Mouse (Mus musculus) right cerebral cortex, postnatal 10 days (tissue): ENCODE results near the gene Fbxw2.
"Not testable (repeated sequence)": the region's sequence is repeated elsewhere in the genome, so short reads cannot be mapped to it uniquely, and the experiment has no call there.

Experiments
- DNase-seq, 2 experiments: peaks; one replicate each; pipeline ENCODE4 v3.0.0; 2021; ENCODE audit warnings: low spot score in 2 of 2

The Fbxw2 gene

GRCm38 (mm10) chr2:34825827-34826459, at the start of gene Fbxw2:
Gene Fbxw2 (minus strand): TSS chr2:34826311.
- DNase-seq = peak; percentile 95 to 96

GRCm38 (mm10) chr2:34874816-34875345, 48.8 kb upstream of the Fbxw2 start, which contains the start of gene Psmd5:
Gene Psmd5 (minus strand): TSS chr2:34874968.
- no peak for DNase-seq

- no peak for DNase-seq
Observed at GRCm38 (mm10) chr2:34874271-34874670, 48.2 kb upstream of the Fbxw2 start, which contains the start of gene Cutal. Gene Cutal (plus strand): TSS chr2:34874396.

- DNase-seq = peak; percentile 96 to 97
Observed at GRCm38 (mm10) chr2:34870520-34871474, 44.7 kb upstream of the Fbxw2 start.

DNA sequence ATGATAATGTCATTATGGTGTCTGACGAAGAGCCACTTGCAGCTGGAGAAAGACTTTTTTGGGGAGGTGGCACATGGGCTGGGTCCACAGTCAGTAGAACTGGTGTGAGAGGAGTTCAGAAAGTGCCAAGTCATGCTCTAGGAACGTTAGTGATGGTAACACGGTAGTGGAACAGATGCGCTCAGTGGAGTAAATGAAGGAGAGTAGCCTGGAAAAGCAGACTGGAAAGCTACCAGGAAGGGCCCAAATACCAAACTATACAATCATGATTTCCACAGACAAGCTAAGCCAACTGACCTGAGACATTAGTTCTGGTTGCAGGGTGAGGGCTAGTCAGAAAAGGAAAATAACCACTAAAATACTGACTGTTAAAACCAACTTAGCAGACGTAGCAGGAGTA, 43.6 kb upstream of the Fbxw2 start:
- DNase-seq = no peak

GRCm38 (mm10) chr2:34857728-34858127, 31.6 kb upstream of the Fbxw2 start:
- DNase-seq = no peak

- no peak for DNase-seq
Observed at GRCm38 (mm10) chr2:34855265-34855664, 29.2 kb upstream of the Fbxw2 start.

DNA sequence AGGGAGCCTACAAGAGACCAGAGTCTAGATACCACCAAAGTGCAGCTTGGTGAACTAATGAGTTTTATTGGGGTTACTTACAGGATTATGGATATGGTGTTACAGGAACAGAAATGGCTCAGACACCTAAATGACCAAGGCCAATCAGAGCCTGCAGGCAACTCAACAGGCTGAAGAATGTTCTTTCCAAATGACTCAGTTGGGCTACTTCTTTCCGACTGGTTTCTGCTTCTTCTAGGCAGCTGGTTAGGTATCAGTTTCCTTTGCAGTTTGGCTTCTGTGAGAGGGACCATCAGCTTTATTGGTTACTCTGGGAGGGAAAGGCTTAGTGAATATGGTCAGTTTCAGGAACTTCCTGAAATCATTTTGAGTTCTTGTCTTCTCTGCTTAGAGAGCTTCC, 21.6 kb upstream of the Fbxw2 start:
- no peak for DNase-seq

- no peak for DNase-seq
Observed at GRCm38 (mm10) chr2:34843211-34843939, 17.3 kb upstream of the Fbxw2 start.

- DNase-seq = peak; percentile 70 to 80
Observed at GRCm38 (mm10) chr2:34841706-34842105, 15.6 kb upstream of the Fbxw2 start.

- not testable (repeated sequence) for DNase-seq
Observed at GRCm38 (mm10) chr2:34840143-34840542, 14.0 kb upstream of the Fbxw2 start.

DNA sequence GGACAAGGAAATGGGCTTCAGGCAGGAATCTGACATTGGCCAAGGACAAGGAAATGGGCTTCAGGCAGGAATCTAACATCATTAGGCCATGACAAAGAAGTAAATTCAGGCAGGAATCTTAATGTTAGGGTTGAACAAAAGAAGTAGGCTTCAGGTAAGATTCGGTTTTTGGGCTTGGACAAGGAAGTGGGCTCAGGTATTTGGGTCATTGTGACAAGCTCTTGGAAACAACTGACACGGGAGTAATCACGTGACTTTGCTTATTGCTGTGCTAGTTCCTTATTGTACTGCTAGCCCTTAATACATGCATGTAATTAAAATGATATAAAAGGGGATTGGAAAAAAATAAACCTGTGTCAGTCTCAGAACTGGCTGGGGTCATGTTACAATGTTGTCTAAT, 9.6 kb upstream of the Fbxw2 start:
- DNase-seq = no peak

DNA sequence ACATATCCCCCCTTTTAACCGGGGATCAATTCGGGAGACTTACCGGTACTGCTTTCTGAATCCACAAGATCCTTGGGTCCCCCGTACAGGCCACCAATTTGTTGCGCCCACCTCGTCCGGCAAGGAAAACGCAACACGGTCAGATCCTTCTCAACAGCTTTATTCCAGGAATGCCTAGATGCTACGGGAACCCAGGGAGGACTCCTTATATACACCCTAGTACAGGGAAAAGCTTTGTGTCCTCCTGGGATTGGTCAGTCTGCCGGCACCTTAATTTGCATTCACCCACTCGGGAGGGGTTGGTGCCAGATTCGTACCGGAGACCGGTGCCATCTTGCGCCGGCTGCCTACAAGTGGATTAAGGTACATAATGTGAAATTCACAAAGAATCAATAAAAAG, 7.5 kb upstream of the Fbxw2 start:
- no peak for DNase-seq

DNA sequence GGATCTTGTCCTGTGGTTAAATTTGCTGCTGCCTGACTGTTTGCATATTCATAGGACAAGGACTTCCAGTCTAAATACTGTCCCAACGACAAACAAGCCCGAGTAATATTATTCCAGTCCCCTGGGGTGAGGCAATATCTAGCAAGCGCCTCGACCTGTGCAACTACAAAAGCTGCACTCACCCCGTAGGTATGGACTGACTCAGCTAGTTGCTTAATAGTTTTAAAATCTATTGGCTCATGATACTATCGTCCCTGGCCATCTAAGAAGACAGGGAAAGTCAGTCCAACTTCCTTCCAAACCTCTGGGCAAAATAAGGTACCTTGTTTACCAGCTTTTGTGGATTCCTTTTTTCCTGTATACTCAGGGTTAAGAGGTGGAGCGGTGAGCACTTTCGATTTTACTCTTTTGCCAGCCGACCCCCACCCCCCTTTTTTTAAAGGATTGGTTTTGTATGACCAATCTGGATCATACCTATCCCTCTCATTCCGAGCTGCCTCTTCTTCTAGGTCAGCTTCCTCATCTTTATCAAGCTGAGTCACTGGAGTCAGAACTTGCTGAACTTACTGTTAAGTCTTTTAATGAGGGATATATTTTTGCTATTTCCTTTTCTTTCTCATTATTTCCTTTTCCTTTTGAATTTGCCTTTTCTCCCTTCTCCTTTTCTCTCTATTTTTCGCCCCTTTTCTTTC, 6.8 kb upstream of the Fbxw2 start, which contains the start of gene Gm34653:
Gm34653 (plus strand) TSS at position 242 of the 692 bp plus-strand sequence.
- not testable (repeated sequence) for DNase-seq

GRCm38 (mm10) chr2:34830066-34830465, 4.0 kb upstream of the Fbxw2 start:
- not testable (repeated sequence) for DNase-seq

DNA sequence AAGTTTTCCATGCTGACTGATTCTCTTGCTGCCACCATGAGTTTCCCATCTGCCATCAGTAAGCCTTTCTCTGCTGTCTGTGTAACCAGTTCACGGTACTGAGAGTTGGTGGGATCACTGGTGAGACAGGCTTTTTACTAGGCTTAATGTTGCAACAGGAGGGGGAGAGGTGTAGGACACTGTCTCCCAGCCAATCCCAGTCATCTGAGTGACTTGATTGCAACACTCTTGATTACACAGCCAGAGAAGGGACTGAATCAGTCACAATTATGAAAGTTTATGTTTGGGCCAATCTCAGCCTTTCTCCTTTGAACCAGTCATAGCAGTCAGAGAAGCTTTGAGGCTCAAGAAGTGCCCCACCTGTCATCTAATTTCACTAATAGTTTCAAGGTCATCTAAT, 1.9 kb upstream of the Fbxw2 start:
- no peak for DNase-seq

- no peak for DNase-seq
Observed at GRCm38 (mm10) chr2:34827591-34827990, 1.5 kb upstream of the Fbxw2 start.

DNA sequence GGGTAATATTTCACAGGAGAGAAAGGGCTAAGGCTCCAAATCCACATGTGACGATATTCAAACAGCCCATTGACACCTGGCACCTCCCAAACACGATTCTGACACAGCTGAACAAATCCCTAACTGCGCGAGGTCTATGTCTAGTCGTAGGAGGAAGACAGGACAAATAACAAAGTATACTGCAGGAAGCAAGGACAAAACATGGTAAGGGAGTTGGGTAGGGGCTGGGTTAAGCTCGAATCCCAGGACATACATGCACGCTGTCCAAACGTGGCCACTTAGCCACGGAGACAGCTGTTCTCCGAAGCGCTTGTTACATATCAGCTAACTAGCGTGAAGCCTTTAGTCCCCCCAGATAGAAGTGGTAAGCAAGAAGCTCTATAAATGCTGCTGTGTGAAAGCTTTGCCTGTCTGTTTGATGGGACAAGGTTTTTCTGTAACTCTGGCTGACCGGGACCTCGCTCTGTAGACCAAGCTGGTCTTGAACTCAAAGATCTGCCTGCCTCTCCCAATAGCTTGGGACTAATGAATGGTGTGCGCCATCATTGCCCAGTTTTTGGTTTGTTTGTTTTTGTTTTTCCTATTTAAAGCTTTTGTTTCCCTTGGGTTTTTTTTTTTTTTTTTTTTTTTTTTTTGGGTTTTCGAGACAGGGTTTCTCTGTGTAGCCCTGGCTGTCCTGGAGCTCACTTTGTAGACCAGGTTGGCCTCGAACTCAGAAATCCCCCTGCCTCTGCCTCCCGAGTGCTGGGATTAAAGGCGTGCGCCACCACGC, 535 bp upstream of the Fbxw2 start:
- DNase-seq = no peak

- DNase-seq = no peak
Observed at GRCm38 (mm10) chr2:34818492-34818891, 7.6 kb downstream of the Fbxw2 start.

DNA sequence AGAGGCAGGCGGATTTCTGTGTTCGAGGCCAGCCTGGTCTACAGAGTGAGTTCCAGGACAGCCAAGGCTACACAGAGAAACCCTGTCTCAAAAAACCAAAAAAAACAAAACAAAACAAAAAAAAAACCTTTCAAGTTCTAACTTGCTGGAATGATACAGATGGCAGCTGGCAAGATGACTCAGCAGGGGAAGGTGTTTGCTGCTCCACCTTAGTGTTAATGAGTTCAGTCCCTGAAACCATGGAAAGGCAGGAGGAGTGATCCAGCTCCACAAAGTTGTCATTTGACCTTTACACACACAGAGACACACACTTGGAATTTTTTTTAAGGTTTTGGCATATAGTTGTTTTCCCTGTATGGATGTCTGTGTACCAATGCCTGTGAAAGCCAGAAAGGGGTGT, 10.2 kb downstream of the Fbxw2 start:
- DNase-seq = not testable (repeated sequence)
